Mouse (Mus musculus): ENCODE measurements around the gene Arhgef3. TPM values are rescaled to one million over a fixed set of nuclear protein-coding genes. Genes with fewer than 3 reads are reported as not detected.
A peak's percentile ranks its signal among the peaks of the same experiment; 100 is the strongest.

Gene Arhgef3
- total RNA-seq, 2 experiments from 2014 or later, result 8.5 to 20.0 TPM

DNA sequence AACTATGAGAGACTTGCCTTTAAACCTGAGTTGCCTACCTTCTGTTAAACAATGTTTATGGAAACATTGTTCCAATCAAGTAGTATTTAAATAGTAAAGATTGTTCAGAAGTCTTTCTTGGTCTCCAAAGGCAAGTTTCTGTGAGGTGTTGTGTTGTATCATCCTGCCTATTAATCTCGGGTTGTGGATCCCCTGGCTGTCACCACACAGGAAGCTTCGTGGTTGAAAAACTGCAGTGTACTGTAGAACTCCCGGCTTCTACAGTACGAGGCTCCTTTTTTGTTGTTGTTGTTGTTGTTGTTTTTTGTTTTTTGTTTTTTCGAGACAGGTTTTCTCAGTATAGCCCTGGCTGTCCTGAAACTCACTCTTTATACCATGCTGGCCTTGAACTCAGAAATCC is 29.2 kb upstream of the Arhgef3 start:
- Histone ChIP-seq H3K27ac (no peak overlapping the region), H3K4me3 (no peak overlapping the region)
- no peak for TF ChIP-seq CTCF (IDR thresholded peaks at IDR 0.05)
- intact Hi-C loops (cut with DNase I), result no loop called here
- no peak for DNase-seq

DNA sequence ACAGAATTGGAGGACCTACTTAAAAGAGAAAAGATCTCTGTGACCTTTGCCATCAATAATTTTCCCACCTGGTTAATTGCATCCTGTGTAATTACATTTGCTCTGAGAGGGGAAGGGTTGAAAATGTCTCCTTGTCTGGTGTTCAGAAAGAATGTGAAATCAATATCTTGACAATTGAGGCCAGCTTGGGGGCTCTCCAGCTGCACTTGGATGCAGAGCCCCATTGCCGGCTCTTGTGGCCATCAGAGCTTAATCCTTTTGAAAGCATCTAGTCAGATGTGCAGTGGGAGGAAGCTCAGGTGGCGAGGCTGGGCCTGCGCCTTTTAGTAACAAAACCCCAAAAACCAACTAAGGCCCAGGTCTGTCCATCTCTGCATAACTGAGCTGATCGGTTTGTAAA is 28.7 kb upstream of the Arhgef3 start:
- Histone ChIP-seq H3K4me3 (no peak overlapping the region), H3K27ac (no peak overlapping the region)
- no peak for TF ChIP-seq CTCF (IDR thresholded peaks at IDR 0.05)
- intact Hi-C loops (cut with DNase I), result no loop called here
- no peak for DNase-seq

DNA sequence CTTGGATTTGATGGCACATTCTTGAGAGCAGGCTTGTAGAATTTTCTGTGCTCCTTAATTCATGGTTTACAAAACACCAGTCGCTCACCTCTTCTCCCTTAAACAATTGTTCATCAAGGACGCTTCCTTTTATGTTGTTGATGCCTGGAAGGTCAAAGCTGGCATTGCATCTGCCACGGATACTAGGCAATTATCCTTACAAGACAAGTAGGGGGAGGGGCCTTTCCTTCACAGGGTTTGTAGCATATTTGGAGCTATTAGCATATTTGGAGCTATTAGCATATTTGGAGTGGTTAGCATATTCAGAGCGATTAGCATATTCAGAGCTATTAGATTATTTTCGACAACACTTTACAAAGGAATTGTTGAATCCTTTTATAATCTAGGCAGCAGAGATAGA is 20.5 kb upstream of the Arhgef3 start:
- H3K4me3 ChIP-seq, result no peak overlapping the region
- no peak overlapping the region for H3K27ac ChIP-seq
- TF ChIP-seq CTCF (IDR thresholded peaks at IDR 0.05), result no peak
- DNase-seq, result no peak
- intact Hi-C loops (cut with DNase I), result no loop called here

DNA sequence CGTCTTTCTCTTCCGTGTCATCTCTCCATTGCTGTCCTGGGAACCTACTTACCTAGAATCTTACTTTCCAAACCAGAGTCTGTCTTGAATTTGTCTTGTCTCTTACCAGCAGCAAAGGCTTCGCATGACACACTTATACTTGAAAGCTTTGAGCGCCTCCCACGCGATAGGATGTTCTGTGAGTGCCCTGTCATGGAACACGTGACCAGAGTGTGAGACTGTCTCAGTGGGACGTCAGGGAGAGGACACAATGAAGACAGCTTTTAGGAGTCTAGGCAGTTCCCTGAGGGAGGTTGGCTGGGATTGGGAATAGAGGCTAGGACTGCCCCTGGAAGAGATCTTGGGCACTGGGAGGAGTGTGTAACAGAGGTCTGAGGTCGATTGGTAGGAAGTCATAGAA is 18.6 kb upstream of the Arhgef3 start:
- intact Hi-C loops (cut with DNase I), result loop anchor here (1.0 to 5.0 kb wide), 2 partner anchors 65 to 109 kb away; no protein-coding TSS in a partner anchor
- H3K27ac ChIP-seq, result peak overlapping the region; percentile 68
- no peak for DNase-seq
- no peak overlapping the region for H3K4me3 ChIP-seq
- TF ChIP-seq CTCF (IDR thresholded peaks at IDR 0.05), result no peak

DNA sequence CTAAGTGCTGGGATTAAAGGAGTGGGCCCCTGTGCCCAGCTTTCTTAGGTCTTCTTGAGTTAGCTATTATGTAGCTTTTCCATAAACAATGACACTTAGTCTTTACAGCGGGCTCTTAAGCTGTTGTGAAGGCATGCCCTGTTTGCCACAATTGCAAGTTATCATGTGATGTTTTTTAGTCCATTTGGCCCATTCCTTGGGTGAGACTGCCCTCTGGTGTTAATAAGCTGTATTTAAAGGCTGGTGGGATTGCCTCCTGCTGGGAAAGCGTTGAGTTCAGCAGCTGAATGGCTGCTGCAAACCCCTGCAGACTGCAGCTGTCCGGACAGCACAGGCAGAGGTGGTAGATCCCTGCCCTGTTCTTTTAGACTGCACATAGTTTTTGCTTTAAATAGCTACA is 17.9 kb upstream of the Arhgef3 start:
- Histone ChIP-seq H3K4me3 (no peak overlapping the region), H3K27ac (peak overlapping the region; percentile 68)
- intact Hi-C loops (cut with DNase I), result loop anchor here (1.0 to 5.0 kb wide), 2 partner anchors 65 to 109 kb away; no protein-coding TSS in a partner anchor
- peak; percentile 90 for TF ChIP-seq CTCF (IDR thresholded peaks at IDR 0.05)
- DNase-seq, result peak; percentile 52

DNA sequence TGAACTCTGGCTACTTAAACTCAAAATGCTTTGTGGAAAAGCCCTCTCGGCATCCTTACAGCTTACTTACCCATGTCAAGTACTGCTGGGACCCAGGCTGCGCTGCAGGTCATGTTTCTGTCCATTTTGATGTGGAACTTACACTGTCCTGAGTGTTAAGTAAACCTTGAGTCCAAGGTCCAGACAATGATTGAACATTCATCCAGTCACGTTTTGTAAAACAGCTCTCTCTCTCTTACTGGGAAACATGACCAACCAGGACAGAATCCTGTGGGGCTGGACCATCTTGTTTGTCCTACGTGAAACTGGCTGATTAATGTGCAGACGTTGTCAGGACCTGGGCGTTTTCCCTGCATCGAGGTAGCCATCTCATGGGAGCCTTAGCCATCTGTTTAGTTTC is 13.0 kb upstream of the Arhgef3 start:
- TF ChIP-seq CTCF (IDR thresholded peaks at IDR 0.05), result no peak

DNA sequence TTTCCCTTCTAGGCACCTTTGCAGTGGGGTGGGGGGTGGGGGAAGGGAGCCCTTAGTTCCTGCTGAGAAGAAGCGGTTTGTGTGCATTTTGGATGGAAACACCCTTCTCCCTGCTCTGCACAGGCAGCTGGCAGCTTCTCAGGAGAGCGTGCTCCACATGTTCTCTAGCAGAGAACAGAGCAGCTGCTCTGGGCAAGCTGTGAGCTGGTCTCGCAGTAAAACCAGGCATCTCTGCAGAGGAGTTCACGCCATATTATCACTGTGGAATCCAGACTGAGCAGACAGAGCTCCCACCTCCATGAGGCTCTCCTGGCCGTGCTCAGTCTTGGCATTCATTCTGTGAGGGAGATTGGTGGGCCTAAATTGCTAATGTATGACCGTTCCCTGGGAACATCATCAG is 12.0 kb upstream of the Arhgef3 start:
- no peak for TF ChIP-seq CTCF (IDR thresholded peaks at IDR 0.05)
- H3K27ac ChIP-seq, result no peak overlapping the region
- no peak for DNase-seq
- H3K4me3 ChIP-seq, result no peak overlapping the region
- intact Hi-C loops (cut with DNase I), result no loop called here

More for the DNA sequence above, 13.0 kb upstream of the Arhgef3 start:
- intact Hi-C loops (cut with DNase I), result no loop called here
- no peak for DNase-seq
- no peak overlapping the region for H3K27ac ChIP-seq
- no peak overlapping the region for H3K4me3 ChIP-seq

DNA sequence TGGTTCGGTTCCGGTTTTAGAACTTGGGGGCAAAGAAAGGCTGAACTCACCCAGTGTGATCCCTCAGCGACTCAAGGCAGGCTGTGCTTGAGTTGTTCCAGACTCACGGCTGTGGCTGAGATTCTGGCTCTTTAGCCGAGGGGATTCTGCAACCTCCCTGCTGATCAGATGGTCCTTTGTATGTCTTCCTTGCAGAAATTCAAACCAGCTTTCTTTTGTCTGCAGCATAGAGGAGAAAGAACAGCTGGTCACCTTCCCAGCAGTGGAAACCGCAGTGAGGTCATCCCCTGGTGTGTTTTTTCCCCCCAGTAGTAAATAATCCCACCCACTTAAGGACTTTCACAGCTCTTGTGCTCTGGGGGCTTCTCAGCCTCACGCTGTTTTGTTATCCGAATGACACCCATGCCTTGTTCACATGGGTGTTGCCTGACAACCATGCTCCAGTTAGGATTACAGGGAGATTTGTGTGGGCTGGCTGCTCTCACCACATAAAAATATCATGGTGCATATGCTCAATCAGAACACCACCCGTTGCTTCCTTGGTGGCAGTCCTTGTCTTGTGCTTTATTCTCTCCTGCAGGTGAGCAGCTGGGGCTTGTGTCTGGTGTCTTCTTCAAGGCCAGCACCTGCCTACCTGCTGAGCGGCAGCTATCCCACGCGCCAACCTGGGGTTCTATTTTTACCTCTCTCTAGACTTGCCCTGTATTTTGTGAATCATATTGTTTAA is 8.8 kb upstream of the Arhgef3 start:
- no peak for DNase-seq
- TF ChIP-seq CTCF (IDR thresholded peaks at IDR 0.05), result no peak
- intact Hi-C loops (cut with DNase I), result no loop called here
- H3K27ac ChIP-seq, result no peak overlapping the region
- no peak overlapping the region for H3K4me3 ChIP-seq

DNA sequence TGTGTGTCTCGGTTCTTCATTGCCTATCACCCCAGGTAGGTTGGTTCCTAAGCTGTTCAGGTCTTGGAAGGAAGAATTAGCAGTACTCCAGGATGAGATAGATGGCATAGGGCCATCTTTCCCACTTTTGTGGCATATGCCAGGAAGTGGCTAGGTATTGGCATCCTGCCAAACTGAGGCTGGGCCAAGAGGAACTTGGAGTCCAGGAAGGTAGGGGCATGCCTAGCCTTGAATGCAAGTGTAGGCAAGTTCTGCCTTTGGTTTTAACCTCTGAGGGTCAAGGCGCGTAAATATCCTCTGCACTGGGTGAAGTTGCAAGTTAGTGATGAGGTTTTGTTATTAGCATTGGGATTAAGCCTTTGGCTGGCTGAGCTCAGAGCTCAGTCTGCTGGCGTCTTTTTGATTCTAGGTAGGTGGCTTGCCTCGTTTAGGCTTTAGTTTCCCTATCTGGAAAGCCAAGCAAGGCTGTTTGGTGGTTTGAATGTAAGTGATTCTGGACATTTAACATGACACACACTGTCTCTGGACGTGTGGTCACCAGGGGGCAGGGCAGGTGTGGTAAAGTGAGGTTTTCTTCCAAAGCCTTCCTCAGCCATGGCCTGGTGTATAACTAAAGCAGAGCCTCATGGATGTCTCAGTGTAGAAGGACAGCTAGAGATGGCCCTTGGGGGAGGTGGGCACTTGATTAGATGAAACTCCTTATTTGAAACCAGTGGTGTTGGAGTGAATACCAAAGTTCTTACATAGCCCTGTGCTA is 5.8 kb upstream of the Arhgef3 start:
- Histone ChIP-seq H3K27ac (no peak overlapping the region), H3K4me3 (no peak overlapping the region)
- intact Hi-C loops (cut with DNase I), result loop anchor here (1.0 kb wide), 1 partner anchor 74 kb away; no protein-coding TSS in a partner anchor
- peak; percentile 43 for DNase-seq
- TF ChIP-seq CTCF (IDR thresholded peaks at IDR 0.05), result peak; percentile 47

DNA sequence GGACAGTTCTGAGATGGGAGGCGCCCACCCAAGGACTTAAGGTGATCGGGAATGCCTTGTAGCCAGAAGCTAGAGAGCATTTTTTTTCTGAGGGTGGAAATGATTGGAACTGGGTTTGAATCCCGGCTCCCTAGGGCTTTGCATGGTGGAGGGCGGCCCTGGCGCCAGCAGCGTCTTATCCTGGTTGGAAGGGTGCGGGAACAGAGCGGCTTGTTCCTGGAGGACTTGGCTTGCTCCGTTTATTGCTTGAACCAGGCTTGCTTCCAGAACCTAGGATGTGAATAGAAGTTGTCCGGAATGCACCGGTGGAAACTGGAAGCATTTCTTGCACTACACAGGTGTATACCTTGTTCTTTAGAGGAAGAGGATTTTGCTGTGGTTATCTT is 569 bp downstream of the Arhgef3 start:
- Histone ChIP-seq H3K4me3 (peak overlapping the region; percentile 86), H3K27ac (peak overlapping the region; percentile 85)
- intact Hi-C loops (cut with DNase I), result loop anchor here (10.0 kb wide), 1 partner anchor 300 kb away; no protein-coding TSS in a partner anchor
- DNase-seq, result no peak
- no peak for TF ChIP-seq CTCF (IDR thresholded peaks at IDR 0.05)

DNA sequence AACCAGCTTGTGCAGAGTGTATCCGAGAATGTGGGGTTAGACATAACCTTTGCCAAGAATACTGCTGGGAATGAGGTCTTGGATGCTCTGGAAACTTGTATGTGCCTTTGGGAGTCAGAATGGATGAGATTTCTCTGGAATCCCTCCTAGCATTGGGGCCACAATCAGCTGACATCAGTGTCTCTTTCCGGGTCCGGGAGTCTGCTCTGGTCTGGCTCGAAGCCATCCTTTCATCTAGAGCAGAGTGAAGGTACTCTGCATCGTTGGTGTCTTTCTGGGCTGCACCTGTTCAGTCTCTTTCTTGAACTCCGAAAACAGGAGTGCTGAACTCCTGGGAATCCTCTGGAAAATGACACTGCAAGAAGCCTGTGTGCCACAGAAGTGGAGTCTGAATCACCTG is 1.3 kb downstream of the Arhgef3 start:
- H3K4me3 ChIP-seq, result peak overlapping the region; percentile 86
- DNase-seq, result no peak
- no peak overlapping the region for H3K27ac ChIP-seq
- no peak for TF ChIP-seq CTCF (IDR thresholded peaks at IDR 0.05)
- intact Hi-C loops (cut with DNase I), result loop anchor here (10.0 kb wide), 1 partner anchor 299 kb away; no protein-coding TSS in a partner anchor

DNA sequence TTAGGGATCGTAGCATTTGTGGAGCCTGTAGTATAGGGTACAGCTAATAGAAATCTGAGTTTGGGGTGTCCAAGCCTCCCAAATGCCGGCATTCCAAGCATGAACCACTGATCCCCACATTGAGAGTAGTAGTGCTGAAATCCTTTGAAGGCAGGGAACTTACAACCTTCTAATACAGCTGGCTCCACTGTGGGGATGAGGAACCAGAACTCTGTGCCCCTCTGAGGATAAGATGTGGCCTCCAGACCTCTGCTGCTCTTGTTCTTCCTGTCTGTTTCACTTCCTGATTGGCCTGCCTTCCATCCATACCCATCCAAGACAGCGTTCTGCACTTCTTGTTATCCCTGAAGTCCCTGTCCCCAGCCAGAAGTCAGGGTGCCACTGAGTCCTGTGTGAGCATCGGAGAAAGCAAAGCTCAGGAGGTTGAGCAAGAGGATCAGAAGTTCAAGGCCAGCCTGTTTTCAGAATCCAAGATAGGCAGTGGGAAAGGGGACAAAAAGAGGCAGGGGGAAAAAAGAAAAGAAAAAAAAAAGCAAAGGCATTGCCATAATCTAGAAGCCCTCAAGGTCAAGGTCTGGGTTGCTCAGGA is 2.0 kb downstream of the Arhgef3 start:
- Histone ChIP-seq H3K4me3 (no peak overlapping the region), H3K27ac (no peak overlapping the region)
- TF ChIP-seq CTCF (IDR thresholded peaks at IDR 0.05), result no peak
- DNase-seq, result no peak
- intact Hi-C loops (cut with DNase I), result loop anchor here (10.0 kb wide), 1 partner anchor 298 kb away; no protein-coding TSS in a partner anchor

DNA sequence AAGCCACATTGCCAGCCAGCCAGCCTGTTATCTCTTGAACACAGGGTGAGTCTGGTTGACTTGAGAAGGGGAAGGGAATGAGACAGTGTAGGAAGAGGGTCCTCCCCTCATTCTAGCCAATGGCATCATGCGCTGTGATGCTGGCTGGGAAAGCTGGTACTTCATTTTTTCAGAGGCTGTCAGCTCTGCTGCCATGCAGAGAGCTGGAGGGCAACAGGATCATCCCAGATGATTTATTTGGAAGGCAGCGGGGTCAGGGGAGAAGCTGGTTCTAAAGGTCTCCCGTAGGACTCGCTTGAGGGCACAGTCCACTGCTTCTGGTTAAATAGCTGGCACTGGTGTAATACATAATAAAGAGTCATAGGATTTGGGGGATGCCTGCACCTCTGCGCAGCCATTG is 3.8 kb downstream of the Arhgef3 start:
- H3K4me3 ChIP-seq, result no peak overlapping the region
- no peak for DNase-seq
- intact Hi-C loops (cut with DNase I), result loop anchor here (10.0 kb wide), 1 partner anchor 296 kb away; no protein-coding TSS in a partner anchor
- no peak for TF ChIP-seq CTCF (IDR thresholded peaks at IDR 0.05)
- H3K27ac ChIP-seq, result no peak overlapping the region
